Mouse (Mus musculus): ENCODE results near the gene Vat1l. TPM values are rescaled to one million over a fixed set of nuclear protein-coding genes. Genes with fewer than 3 reads are reported as not detected.

Vat1l gene
- total and polyA plus RNA-seq, 3 experiments: 0.27 TPM; not detected in 2

DNA sequence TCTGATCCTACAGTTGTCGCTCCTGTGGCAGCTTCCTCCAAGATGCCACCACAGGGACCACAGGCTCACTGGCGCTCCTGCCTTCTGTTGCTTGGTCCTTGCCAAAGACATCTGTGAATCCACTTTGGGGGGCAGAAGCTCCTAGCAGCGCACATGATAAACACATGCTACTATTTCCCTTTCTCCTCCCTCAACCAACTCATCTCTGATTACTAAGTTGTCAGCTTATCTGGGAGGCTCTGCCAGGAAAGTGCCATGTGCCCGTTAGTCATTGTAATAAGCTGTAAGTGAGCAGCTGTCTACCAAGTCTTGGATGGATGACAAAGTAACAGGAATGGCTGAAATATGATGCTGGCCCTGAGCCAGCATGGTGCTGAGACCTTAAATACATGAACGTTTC lies 100.9 kb downstream of the Vat1l start:
- ATAC-seq (ENCODE audit: extremely low read depth, insufficient number of reproducible peaks, low FRiP score, poor library complexity, severe bottlenecking) (no peak), DNase-seq (ENCODE audit: low spot score) (no peak)
- no peak overlapping the region for H3K4me3 ChIP-seq (ENCODE audit: low read depth, low read length)
- H3K36me3 ChIP-seq (replicated peaks): no peaks in the 10 kb centered on the region
- H3K9me3 ChIP-seq (replicated peaks): peaks cover 46% of the 10 kb centered on the region
- TF ChIP-seq GATA2 (IDR thresholded peaks at IDR 0.05; ENCODE audit: borderline replicate concordance, low read depth, low read length): no peak
- no peak for TF ChIP-seq POLR2AphosphoS5 (IDR thresholded peaks at IDR 0.05; ENCODE audit: insufficient replicate concordance, low read depth, low read length)
- TF ChIP-seq CTCF (IDR thresholded peaks at IDR 0.05; ENCODE audit: low read depth, low read length): no peak
- TF ChIP-seq GATA1 (IDR thresholded peaks at IDR 0.05; ENCODE audit: borderline replicate concordance, low read length): no peak
- no peak for TF ChIP-seq TAL1 (conservative IDR thresholded peaks at IDR 0.05; ENCODE audit: low read depth, low read length)
- H3K4me1 ChIP-seq (ENCODE audit: insufficient read depth, low read depth, low read length): no peaks in the 10 kb centered on the region
- H3K27me3 ChIP-seq (ENCODE audit: insufficient read depth, low read length): no peaks in the 10 kb centered on the region

DNA sequence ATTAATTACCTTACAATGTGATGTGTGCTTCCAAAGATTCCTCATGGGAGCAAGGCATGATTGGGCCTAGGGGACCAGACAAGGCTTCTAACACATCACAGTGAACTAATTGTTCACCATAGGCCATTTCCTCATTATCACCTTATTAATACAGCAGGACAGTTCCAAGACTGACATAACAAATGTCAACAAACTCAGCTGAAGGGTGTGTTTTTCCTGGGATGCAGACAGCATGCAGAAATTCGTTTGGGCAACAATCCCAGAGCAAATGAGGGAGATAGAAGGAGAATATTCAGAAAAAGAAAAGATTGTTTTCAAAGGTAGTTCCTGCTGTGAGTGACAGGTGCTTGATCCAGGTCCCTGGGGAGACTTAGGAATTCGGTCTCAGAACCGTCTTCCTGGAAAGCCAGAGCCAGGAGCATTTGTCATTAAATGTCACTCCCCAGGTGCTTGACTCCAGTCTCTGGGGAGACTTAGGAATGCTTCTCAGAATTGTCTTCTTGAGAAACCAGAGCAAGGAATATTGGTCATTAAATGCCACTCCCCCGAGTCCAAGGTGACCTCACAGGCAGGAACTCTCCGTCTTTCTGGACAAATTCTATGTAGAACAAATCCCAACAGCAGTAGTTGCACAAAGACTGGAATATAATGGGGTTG lies 109.4 kb downstream of the Vat1l start:
- Histone ChIP-seq H3K36me3 (replicated peaks) (no peaks in the 10 kb centered on the region), H3K4me1 (ENCODE audit: insufficient read depth, low read depth, low read length) (no peaks in the 10 kb centered on the region), H3K9me3 (replicated peaks) (peaks cover 32% of the 10 kb centered on the region)

DNA sequence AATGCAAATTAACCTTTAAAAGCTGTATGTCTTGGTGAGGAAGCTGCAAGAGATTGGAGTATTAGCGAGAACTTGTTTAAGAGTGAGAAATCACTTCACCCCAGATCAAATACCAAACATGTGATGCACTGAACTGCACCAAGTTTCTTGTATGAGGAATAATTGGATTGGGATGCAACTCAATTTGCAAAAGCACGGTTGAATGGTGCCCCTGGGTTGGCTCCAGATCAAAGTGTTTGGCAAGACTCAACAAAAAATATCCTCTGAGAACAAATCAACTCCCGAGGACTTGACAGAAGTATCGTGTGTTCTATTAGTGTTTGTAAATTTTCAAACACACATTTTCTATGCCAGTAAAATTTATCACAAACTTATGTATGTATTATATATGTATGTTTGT lies 112.7 kb downstream of the Vat1l start:
- DNase-seq (ENCODE audit: low spot score) (no peak), ATAC-seq (ENCODE audit: extremely low read depth, insufficient number of reproducible peaks, low FRiP score, poor library complexity, severe bottlenecking) (no peak)
- Histone ChIP-seq H3K36me3 (replicated peaks) (no peaks in the 10 kb centered on the region), H3K4me1 (ENCODE audit: insufficient read depth, low read depth, low read length) (no peaks in the 10 kb centered on the region), H3K9me3 (replicated peaks) (peaks cover 38% of the 10 kb centered on the region), H3K4me3 (ENCODE audit: low read depth, low read length) (no peak overlapping the region), H3K27me3 (ENCODE audit: insufficient read depth, low read length) (no peaks in the 10 kb centered on the region)
- no peak for TF ChIP-seq GATA1 (IDR thresholded peaks at IDR 0.05; ENCODE audit: borderline replicate concordance, low read length)
- no peak for TF ChIP-seq TAL1 (conservative IDR thresholded peaks at IDR 0.05; ENCODE audit: low read depth, low read length)
- TF ChIP-seq CTCF (IDR thresholded peaks at IDR 0.05; ENCODE audit: low read depth, low read length): no peak
- TF ChIP-seq POLR2AphosphoS5 (IDR thresholded peaks at IDR 0.05; ENCODE audit: insufficient replicate concordance, low read depth, low read length): no peak
- TF ChIP-seq GATA2 (IDR thresholded peaks at IDR 0.05; ENCODE audit: borderline replicate concordance, low read depth, low read length): no peak

More for the DNA sequence above, 109.4 kb downstream of the Vat1l start:
- TF ChIP-seq POLR2AphosphoS5 (IDR thresholded peaks at IDR 0.05; ENCODE audit: insufficient replicate concordance, low read depth, low read length) (no peak), TAL1 (conservative IDR thresholded peaks at IDR 0.05; ENCODE audit: low read depth, low read length) (no peak), GATA2 (IDR thresholded peaks at IDR 0.05; ENCODE audit: borderline replicate concordance, low read depth, low read length) (no peak), GATA1 (IDR thresholded peaks at IDR 0.05; ENCODE audit: borderline replicate concordance, low read length) (no peak), CTCF (IDR thresholded peaks at IDR 0.05; ENCODE audit: low read depth, low read length) (no peak)
- Histone ChIP-seq H3K27me3 (ENCODE audit: insufficient read depth, low read length) (no peaks in the 10 kb centered on the region), H3K4me3 (ENCODE audit: low read depth, low read length) (no peak overlapping the region)
- DNase-seq (ENCODE audit: low spot score) (no peak), ATAC-seq (ENCODE audit: extremely low read depth, insufficient number of reproducible peaks, low FRiP score, poor library complexity, severe bottlenecking) (no peak)

DNA sequence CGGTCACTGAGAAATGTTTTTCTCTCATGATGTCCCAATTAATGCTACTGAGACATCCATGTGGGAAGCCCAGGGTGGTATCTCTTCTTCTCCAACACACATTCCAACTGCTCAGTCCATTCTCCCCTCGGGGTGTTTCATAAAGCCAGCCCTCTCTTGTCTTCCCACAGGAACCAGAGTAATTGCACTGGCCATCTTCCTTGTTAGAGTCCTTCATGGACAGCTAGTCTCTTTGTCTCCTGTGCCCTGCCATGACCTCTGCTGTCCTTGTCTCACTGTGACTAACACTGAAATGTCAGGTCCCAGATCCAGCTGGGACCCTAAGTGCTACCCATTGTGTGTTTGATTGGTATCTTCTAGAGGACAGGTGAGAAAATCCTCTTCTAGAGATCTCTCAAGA lies 116.7 kb downstream of the Vat1l start:
- H3K4me3 ChIP-seq (ENCODE audit: low read depth, low read length): no peak overlapping the region
- no peak for DNase-seq (ENCODE audit: low spot score)
- TF ChIP-seq TAL1 (conservative IDR thresholded peaks at IDR 0.05; ENCODE audit: low read depth, low read length) (no peak), POLR2AphosphoS5 (IDR thresholded peaks at IDR 0.05; ENCODE audit: insufficient replicate concordance, low read depth, low read length) (no peak), GATA2 (IDR thresholded peaks at IDR 0.05; ENCODE audit: borderline replicate concordance, low read depth, low read length) (no peak), CTCF (IDR thresholded peaks at IDR 0.05; ENCODE audit: low read depth, low read length) (no peak), GATA1 (IDR thresholded peaks at IDR 0.05; ENCODE audit: borderline replicate concordance, low read length) (no peak)
- no peaks in the 10 kb centered on the region for H3K4me1 ChIP-seq (ENCODE audit: insufficient read depth, low read depth, low read length)
- no peak for ATAC-seq (ENCODE audit: extremely low read depth, insufficient number of reproducible peaks, low FRiP score, poor library complexity, severe bottlenecking)
- H3K36me3 ChIP-seq (replicated peaks): no peaks in the 10 kb centered on the region
- H3K9me3 ChIP-seq (replicated peaks): peaks cover 24% of the 10 kb centered on the region
- H3K27me3 ChIP-seq (ENCODE audit: insufficient read depth, low read length): no peaks in the 10 kb centered on the region

DNA sequence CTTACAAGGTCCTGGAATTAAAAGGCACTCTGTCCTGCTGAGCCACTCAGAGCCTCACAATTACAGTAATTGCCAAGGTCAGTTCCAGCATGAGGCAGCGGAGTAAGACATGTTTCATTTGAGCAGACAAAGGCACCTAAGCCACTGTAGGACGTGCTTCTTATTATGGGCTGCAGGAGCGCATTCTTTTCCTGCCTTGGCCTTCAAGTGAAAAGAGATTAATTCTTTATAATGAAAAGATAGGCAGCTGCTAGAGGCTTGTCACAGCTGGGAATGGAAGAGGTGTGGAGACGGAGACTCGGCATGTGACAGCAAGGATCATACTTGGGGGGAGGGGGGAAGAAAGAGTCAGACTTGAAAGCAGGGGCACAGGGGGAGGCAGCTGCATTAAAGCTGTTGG lies 126.5 kb downstream of the Vat1l start:
- Histone ChIP-seq H3K9me3 (replicated peaks) (peaks cover 36% of the 10 kb centered on the region), H3K27me3 (ENCODE audit: insufficient read depth, low read length) (no peaks in the 10 kb centered on the region), H3K4me1 (ENCODE audit: insufficient read depth, low read depth, low read length) (no peaks in the 10 kb centered on the region), H3K4me3 (ENCODE audit: low read depth, low read length) (no peak overlapping the region), H3K36me3 (replicated peaks) (no peaks in the 10 kb centered on the region)
- ATAC-seq (ENCODE audit: extremely low read depth, insufficient number of reproducible peaks, low FRiP score, poor library complexity, severe bottlenecking): no peak
- no peak for TF ChIP-seq GATA1 (IDR thresholded peaks at IDR 0.05; ENCODE audit: borderline replicate concordance, low read length)
- TF ChIP-seq CTCF (IDR thresholded peaks at IDR 0.05; ENCODE audit: low read depth, low read length): no peak
- no peak for TF ChIP-seq TAL1 (conservative IDR thresholded peaks at IDR 0.05; ENCODE audit: low read depth, low read length)
- no peak for TF ChIP-seq GATA2 (IDR thresholded peaks at IDR 0.05; ENCODE audit: borderline replicate concordance, low read depth, low read length)
- TF ChIP-seq POLR2AphosphoS5 (IDR thresholded peaks at IDR 0.05; ENCODE audit: insufficient replicate concordance, low read depth, low read length): no peak
- DNase-seq (ENCODE audit: low spot score): no peak

DNA sequence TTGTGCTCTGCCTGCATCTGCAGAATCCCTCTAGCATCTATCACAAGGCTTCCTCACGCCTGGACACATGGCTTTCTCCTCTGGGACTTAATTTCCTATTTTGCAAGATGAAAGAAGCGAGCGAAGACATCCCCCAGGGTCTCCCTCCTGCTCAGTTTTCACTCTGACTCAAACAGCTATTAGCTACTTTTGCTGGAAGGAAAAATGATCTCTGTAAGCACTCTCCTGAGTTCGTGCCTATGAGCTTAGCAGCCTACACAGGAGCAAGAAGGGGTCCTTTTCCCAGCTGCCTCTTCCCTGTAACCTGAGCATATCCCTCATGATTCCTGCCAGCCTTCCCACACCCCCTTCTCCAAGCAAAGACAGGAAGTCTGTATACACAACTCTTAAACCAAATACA lies 127.5 kb downstream of the Vat1l start:
- H3K36me3 ChIP-seq (replicated peaks): no peaks in the 10 kb centered on the region
- H3K9me3 ChIP-seq (replicated peaks): peaks cover 36% of the 10 kb centered on the region
- H3K27me3 ChIP-seq (ENCODE audit: insufficient read depth, low read length): no peaks in the 10 kb centered on the region
- no peaks in the 10 kb centered on the region for H3K4me1 ChIP-seq (ENCODE audit: insufficient read depth, low read depth, low read length)
- DNase-seq (ENCODE audit: low spot score) (no peak), ATAC-seq (ENCODE audit: extremely low read depth, insufficient number of reproducible peaks, low FRiP score, poor library complexity, severe bottlenecking) (no peak)
- no peak for TF ChIP-seq GATA1 (IDR thresholded peaks at IDR 0.05; ENCODE audit: borderline replicate concordance, low read length)
- TF ChIP-seq POLR2AphosphoS5 (IDR thresholded peaks at IDR 0.05; ENCODE audit: insufficient replicate concordance, low read depth, low read length): no peak
- TF ChIP-seq GATA2 (IDR thresholded peaks at IDR 0.05; ENCODE audit: borderline replicate concordance, low read depth, low read length): no peak
- H3K4me3 ChIP-seq (ENCODE audit: low read depth, low read length): no peak overlapping the region

Measured in G1E (cell line).